Mouse (Mus musculus): ENCODE results near the gene Slc9a8. TPM values are rescaled to one million over a fixed set of nuclear protein-coding genes. Genes with fewer than 3 reads are reported as not detected.
A peak's percentile ranks its signal among the peaks of the same experiment; 100 is the strongest.

Gene Slc9a8
- polyA plus RNA-seq, 1 experiment from 2014 or later: 9.3 TPM

GRCm38 (mm10) chr2:167419204-167419603 is 2.3 kb upstream of the Slc9a8 start:
- H3K4me1 ChIP-seq (ENCODE audit: insufficient read depth): peaks cover 27% of the 10 kb centered on the region
- no peak overlapping the region for H3K9ac ChIP-seq (replicated peaks)
- ATAC-seq (no peak), DNase-seq (peak; percentile 88)
- WGBS (ENCODE audit: insufficient replicate concordance): 29% methylated on average over 1 of the region's 1 CpGs
- TF ChIP-seq EP300 (IDR thresholded peaks at IDR 0.05; ENCODE audit: low read depth) (no peak), CTCF (IDR thresholded peaks at IDR 0.05; ENCODE audit: low read depth) (peak; percentile 99)
- peaks cover 5% of the 10 kb centered on the region for H3K36me3 ChIP-seq (replicated peaks; ENCODE audit: insufficient read depth, low read length)
- no peak overlapping the region for H3K4me3 ChIP-seq (ENCODE audit: low read depth, low read length)
- no peak overlapping the region for H3K4me2 ChIP-seq (ENCODE audit: low read depth, low read length)
- H3K27me3 ChIP-seq (ENCODE audit: insufficient read depth, low read length): no peaks in the 10 kb centered on the region
- no peak overlapping the region for H3K27ac ChIP-seq (ENCODE audit: low read depth)
- H3K9me3 ChIP-seq (ENCODE audit: low read length): 0 out of 2 replicates have a peak, but pooled peaks cover 3% of the 10 kb centered on the region

- Histone ChIP-seq H3K9me3 (ENCODE audit: low read length) (0 out of 2 replicates have a peak, but pooled peaks cover 3% of the 10 kb centered on the region), H3K4me1 (ENCODE audit: insufficient read depth) (peaks cover 29% of the 10 kb centered on the region), H3K27me3 (ENCODE audit: insufficient read depth, low read length) (no peaks in the 10 kb centered on the region), H3K27ac (ENCODE audit: low read depth) (peak overlapping the region; percentile 97), H3K4me3 (ENCODE audit: low read depth, low read length) (peak overlapping the region; percentile 90), H3K9ac (replicated peaks) (peak overlapping the region; percentile 95), H3K36me3 (replicated peaks; ENCODE audit: insufficient read depth, low read length) (peaks cover 21% of the 10 kb centered on the region), H3K4me2 (ENCODE audit: low read depth, low read length) (peak overlapping the region; percentile 67)
- DNase-seq: no peak
- WGBS (ENCODE audit: insufficient replicate concordance): 13% methylated on average over 10 of the region's 10 CpGs
- TF ChIP-seq EP300 (IDR thresholded peaks at IDR 0.05; ENCODE audit: low read depth) (no peak), CTCF (IDR thresholded peaks at IDR 0.05; ENCODE audit: low read depth) (no peak)
- ATAC-seq: no peak
These were observed 686 bp upstream of the Slc9a8 start for GRCm38 (mm10) chr2:167420811-167421241.

- H3K27ac ChIP-seq (ENCODE audit: low read depth): peak overlapping the region; percentile 97
- H3K27me3 ChIP-seq (ENCODE audit: insufficient read depth, low read length): no peaks in the 10 kb centered on the region
- H3K36me3 ChIP-seq (replicated peaks; ENCODE audit: insufficient read depth, low read length): peaks cover 34% of the 10 kb centered on the region
- TF ChIP-seq CTCF (IDR thresholded peaks at IDR 0.05; ENCODE audit: low read depth) (no peak), EP300 (IDR thresholded peaks at IDR 0.05; ENCODE audit: low read depth) (no peak)
- peak overlapping the region; percentile 67 for H3K4me2 ChIP-seq (ENCODE audit: low read depth, low read length)
- peak overlapping the region; percentile 90 for H3K4me3 ChIP-seq (ENCODE audit: low read depth, low read length)
- H3K9me3 ChIP-seq (ENCODE audit: low read length): 0 out of 2 replicates have a peak, but pooled peaks cover 3% of the 10 kb centered on the region
- ATAC-seq: no peak
- no peak for DNase-seq
- peaks cover 26% of the 10 kb centered on the region for H3K4me1 ChIP-seq (ENCODE audit: insufficient read depth)
- 5% methylated on average over 11 of the region's 11 CpGs for WGBS (ENCODE audit: insufficient replicate concordance)
- H3K9ac ChIP-seq (replicated peaks): peak overlapping the region; percentile 95
These were observed 598 bp downstream of the Slc9a8 start for GRCm38 (mm10) chr2:167422150-167422470.

- ATAC-seq: no peak
These were observed 1.6 kb downstream of the Slc9a8 start for GRCm38 (mm10) chr2:167423031-167423611.

GRCm38 (mm10) chr2:167424040-167424439 is 2.5 kb downstream of the Slc9a8 start:
- Histone ChIP-seq H3K27ac (ENCODE audit: low read depth) (no peak overlapping the region), H3K9ac (replicated peaks) (no peak overlapping the region), H3K4me3 (ENCODE audit: low read depth, low read length) (no peak overlapping the region), H3K9me3 (ENCODE audit: low read length) (0 out of 2 replicates have a peak, but pooled peaks cover 3% of the 10 kb centered on the region), H3K27me3 (ENCODE audit: insufficient read depth, low read length) (no peaks in the 10 kb centered on the region), H3K36me3 (replicated peaks; ENCODE audit: insufficient read depth, low read length) (peaks cover 48% of the 10 kb centered on the region), H3K4me1 (ENCODE audit: insufficient read depth) (peaks cover 26% of the 10 kb centered on the region), H3K4me2 (ENCODE audit: low read depth, low read length) (no peak overlapping the region)
- ATAC-seq: no peak
- 76% methylated on average over 9 of the region's 9 CpGs for WGBS (ENCODE audit: insufficient replicate concordance)
- DNase-seq: no peak
- TF ChIP-seq CTCF (IDR thresholded peaks at IDR 0.05; ENCODE audit: low read depth) (peak; percentile 39; the same call in 1 of the 2 replicates), EP300 (IDR thresholded peaks at IDR 0.05; ENCODE audit: low read depth) (no peak)

More at GRCm38 (mm10) chr2:167423031-167423611, 1.6 kb downstream of the Slc9a8 start:
- H3K9ac ChIP-seq (replicated peaks): peak overlapping the region; percentile 23
- TF ChIP-seq EP300 (IDR thresholded peaks at IDR 0.05; ENCODE audit: low read depth): no peak
- no peak for TF ChIP-seq CTCF (IDR thresholded peaks at IDR 0.05; ENCODE audit: low read depth)
- peaks cover 26% of the 10 kb centered on the region for H3K4me1 ChIP-seq (ENCODE audit: insufficient read depth)
- 0 out of 2 replicates have a peak, but pooled peaks cover 3% of the 10 kb centered on the region for H3K9me3 ChIP-seq (ENCODE audit: low read length)
- peak overlapping the region; percentile 67; the same call in 1 of the 2 replicates for H3K4me2 ChIP-seq (ENCODE audit: low read depth, low read length)
- no peak overlapping the region for H3K27ac ChIP-seq (ENCODE audit: low read depth)
- no peak for DNase-seq
- H3K27me3 ChIP-seq (ENCODE audit: insufficient read depth, low read length): no peaks in the 10 kb centered on the region
- H3K36me3 ChIP-seq (replicated peaks; ENCODE audit: insufficient read depth, low read length): peaks cover 44% of the 10 kb centered on the region
- peak overlapping the region; percentile 90 for H3K4me3 ChIP-seq (ENCODE audit: low read depth, low read length)
- 92% methylated on average over 5 of the region's 5 CpGs for WGBS (ENCODE audit: insufficient replicate concordance)

GRCm38 (mm10) chr2:167424516-167424915 is 3.0 kb downstream of the Slc9a8 start:
- TF ChIP-seq EP300 (IDR thresholded peaks at IDR 0.05; ENCODE audit: low read depth) (no peak), CTCF (IDR thresholded peaks at IDR 0.05; ENCODE audit: low read depth) (no peak)
- no peak overlapping the region for H3K4me2 ChIP-seq (ENCODE audit: low read depth, low read length)
- no peaks in the 10 kb centered on the region for H3K27me3 ChIP-seq (ENCODE audit: insufficient read depth, low read length)
- WGBS (ENCODE audit: insufficient replicate concordance): 90% methylated on average over 3 of the region's 3 CpGs
- ATAC-seq: no peak
- H3K9me3 ChIP-seq (ENCODE audit: low read length): no peaks in the 10 kb centered on the region
- H3K9ac ChIP-seq (replicated peaks): no peak overlapping the region
- H3K36me3 ChIP-seq (replicated peaks; ENCODE audit: insufficient read depth, low read length): peaks cover 53% of the 10 kb centered on the region
- H3K27ac ChIP-seq (ENCODE audit: low read depth): no peak overlapping the region
- no peak overlapping the region for H3K4me3 ChIP-seq (ENCODE audit: low read depth, low read length)
- no peak for DNase-seq
- H3K4me1 ChIP-seq (ENCODE audit: insufficient read depth): peaks cover 26% of the 10 kb centered on the region

All from liver, postnatal 0 days (tissue).